Mouse (Mus musculus) thymus, postnatal 36 days (tissue): ENCODE data around the gene Aftph.

ENCODE experiments used
- DNase-seq, 2 experiments: peaks; one replicate each; pipeline ENCODE4 v3.0.0; 2022; ENCODE audit warnings: mixed read lengths in 2 of 2

Aftph gene

GRCm38 (mm10) chr11:20723572-20723971 is 17.8 kb downstream of the Aftph start:
- DNase-seq = no peak

DNA sequence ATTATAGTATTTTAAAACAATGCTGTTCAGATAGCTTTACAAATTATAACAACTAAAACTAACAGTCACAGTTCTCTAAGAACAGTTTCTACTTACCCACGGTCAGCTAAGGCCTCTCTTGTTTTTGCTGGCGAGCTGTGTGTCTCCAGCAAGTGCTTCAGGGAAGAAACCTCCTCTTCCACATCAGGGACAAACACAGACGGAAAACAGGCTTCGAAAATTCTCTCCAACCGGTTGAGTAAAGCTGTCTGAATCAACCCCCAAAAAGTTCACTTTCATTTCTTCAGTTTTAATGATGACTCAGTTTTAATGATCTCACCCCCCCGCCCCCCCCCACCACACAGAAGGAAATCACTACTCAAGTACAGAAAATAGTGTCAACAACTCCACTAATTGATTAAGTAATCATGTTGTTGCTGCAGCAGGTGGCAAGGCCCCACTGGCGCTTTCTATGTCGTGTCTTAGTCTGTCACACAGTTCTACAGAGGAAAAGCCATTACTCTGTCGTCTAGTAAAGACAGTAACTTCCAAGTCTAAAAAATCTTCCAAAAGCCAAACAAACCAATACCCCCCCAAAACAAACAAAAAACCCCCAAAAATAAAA is 29.2 kb downstream of the Aftph start:
- no peak for DNase-seq

DNA sequence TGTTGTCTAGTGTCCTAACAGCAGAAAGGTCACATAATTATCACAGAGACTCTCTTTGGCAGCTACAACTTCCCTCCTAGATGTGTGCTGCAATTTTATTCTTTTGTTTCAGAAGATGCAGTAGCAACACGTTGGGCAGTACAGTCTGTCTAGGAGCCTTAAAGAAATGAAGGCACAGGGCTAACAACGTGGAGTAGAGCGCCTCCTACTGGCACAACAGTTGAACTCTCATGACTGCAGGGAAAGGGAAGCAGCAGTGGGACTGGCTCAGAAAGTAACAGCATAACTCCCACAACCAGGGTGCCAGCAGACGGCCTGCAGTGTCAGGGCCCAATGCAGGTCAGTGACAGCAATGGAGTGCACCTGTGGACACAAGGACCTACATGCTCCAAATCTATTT is 50.4 kb downstream of the Aftph start:
- peak; percentile 52 for DNase-seq

DNA sequence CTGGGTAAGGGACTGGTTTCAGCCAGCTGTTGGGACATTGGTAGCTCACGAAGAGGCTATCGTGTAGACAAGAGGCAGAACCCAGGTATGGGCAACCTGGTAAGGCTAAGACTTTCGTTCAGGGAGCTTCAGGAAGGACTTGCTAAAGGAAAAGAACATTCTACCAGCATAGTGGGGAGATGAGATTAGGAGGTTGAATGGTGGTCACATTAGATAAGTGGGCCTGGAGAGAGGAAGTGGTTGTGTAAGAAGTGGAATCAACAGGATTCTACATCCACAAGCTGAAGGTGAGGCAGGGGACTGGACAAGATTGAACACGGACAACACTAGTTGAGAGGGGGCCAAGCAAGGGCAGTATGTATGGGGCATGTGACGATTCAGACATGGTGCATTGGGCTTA is 59.7 kb downstream of the Aftph start:
- no peak for DNase-seq

DNA sequence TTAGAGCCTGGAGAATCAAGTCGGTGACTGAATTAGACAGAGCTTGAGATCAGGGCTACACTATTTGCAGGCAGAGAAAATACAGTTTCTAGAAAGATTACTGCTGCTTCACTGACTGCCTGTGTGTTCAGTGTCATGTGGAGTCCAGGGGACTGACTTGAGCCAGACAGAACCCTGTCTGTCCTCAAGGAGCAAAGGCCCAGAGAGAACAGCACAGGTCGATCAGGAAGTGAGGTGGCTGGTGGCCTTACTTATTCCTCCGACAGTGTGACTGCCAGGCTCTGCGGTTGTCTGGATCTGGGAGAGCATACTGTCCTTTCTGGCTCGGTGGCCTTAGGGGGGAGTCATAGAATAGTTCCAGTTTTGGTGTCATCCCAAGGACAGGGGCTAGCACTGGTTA is 60.6 kb downstream of the Aftph start:
- no peak for DNase-seq

GRCm38 (mm10) chr11:20679396-20679795 is 62.0 kb downstream of the Aftph start:
- DNase-seq = no peak

- no peak for DNase-seq
Measured at GRCm38 (mm10) chr11:20672513-20672912, 68.9 kb downstream of the Aftph start.

DNA sequence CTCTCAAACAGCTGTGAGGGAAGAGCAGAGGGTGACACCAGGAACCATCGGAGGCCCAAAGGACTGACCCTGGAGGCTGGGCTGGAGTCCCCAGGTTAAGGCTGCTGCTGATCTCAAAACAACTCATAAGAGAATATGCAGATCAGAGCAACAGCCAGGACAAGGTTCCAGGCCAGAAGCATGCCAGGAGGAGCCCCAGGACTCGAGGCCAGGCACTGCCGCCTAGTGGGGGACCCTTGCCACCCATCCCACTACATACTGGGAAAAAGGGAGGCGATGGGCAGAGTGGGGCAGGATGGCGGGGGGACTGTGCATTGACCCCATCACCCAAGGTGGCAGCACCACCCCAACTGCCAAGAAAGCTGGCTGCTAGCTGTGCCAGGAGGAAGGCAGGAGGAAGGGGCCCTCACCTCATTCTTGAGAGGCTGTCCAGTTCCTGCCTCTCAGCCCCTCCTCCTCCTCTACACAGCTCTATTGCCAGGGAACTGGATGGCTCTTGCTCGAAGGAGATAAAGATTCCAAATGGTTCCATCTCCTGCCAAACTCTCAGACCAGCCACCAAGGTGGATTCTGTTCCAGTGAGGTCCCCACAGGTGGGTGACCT is 69.5 kb downstream of the Aftph start:
- no peak for DNase-seq

DNA sequence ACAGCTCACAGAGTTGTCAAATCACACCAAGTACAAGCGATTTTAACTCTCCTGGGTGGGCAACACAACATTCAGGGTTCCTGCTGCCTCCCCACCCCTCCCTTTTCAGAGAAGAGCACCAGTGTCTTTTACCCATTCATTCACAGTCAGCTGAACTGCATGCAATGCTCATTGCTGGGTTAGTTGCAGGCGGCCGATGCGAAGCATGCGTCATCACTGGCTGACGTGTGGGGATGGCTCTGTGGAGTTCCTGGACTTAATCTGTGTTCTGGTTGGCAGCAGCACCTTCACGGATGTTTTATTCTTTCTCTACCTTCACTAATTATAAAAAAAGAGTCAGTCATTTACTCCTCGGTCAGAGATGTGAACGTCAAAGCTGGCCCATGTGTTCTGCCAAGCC is 76.5 kb downstream of the Aftph start:
- DNase-seq = no peak

GRCm38 (mm10) chr11:20663580-20664198 is 77.7 kb downstream of the Aftph start:
- no peak for DNase-seq

DNA sequence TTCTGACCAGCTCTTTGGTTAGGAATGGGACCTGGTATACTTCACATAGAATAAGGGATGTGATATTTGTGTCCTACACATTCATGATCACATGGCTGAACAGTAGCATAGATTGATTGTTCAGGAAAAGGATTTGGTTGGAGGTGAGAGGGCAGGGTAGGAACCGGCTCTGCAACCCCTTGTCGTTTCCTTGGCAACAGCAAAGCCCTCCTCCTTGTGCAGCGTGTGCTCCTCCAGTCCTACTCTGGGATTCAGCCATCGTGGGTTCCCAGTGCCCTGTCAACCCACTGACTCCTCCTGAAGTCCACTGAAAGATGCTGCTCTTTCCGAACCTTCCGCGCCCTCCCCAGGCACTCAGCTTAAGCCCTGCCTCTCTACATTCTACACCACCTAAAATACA is 78.6 kb downstream of the Aftph start:
- DNase-seq = no peak

DNA sequence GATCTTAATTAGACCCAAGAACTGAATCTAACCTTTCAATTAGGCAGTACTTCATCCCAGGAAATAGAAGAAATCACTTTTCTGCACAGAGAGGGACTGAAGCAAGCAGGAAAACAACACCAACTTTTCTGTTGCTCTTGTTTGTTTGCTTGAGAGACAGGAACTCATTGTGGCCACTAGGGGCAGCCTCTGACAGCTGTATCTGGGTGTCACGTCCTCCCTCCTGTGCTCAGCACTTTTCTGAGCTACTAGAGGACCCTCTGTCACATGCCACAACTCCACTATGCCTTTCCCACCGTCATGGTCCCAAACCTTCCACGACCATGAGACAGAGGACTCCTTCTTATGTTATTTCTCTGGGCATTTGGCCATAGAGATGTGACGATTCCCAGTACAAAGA is 79.7 kb downstream of the Aftph start:
- peak; percentile 54 to 66 for DNase-seq

DNA sequence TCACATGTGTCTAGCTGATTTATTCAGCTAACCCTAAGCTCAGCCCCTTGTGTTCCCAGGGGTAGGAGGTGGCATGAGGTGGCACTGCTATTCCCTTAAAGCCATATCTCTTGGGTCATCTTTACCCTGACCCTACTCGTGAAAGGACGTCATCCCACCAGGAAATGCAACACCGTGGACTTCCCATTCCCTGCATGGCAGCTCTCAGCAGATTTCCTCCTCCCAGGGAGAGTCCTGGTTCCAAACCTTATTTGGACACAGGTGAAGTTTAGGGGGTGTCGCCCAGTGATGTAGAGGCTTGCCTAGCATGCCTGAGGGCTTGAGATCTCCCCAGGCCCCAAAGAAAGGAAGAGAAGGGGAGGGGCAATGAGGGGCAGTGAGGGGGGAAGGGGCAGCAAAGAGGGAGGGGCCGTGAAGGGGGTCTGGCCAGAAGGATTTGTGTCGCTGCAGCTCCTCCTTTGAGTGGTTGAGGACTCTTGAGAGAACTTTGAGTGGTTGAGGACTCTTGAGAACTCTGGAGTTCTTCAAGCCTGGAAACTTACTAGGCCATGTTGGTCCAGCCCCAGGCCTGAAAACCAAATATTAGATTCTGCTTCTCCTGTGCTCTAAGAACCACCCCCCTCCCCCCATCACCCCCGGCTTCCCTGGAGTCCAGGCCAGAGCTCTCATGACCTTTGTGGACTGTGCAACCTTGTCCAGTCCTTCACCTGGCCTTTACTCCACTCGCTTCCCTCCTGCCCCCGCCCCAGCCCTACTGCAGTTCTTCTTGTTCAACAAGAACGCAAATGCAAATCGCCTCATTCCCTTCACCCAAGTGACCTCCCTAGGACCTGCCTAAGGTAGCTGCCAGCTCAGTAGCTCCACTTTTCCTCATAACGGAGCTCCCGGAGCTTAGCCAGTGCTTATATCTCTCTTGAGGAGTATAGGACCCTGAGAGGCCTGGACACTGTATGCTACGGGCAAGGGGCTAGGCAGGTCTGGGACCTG is 81.0 kb downstream of the Aftph start:
- no peak for DNase-seq

DNA sequence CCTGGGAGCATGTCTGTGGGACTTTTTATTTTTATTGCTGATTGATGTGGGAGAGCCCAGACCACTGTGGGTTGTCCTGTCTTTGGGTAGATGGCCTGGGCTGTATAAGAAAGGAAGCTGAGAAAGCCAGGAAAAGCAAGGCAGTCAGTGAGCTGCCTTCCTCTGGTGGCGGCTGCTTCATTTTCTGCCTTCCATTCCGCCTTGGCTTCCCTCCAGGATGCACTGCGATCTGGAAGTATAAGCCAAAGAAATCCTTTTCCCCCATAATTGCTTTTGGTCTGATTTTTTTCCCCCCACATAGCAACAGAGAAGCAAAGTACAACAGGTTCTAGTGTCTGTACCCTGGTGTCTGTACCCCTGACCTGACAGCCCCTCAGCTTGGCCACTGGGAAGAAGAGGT is 82.3 kb downstream of the Aftph start:
- DNase-seq = no peak

DNA sequence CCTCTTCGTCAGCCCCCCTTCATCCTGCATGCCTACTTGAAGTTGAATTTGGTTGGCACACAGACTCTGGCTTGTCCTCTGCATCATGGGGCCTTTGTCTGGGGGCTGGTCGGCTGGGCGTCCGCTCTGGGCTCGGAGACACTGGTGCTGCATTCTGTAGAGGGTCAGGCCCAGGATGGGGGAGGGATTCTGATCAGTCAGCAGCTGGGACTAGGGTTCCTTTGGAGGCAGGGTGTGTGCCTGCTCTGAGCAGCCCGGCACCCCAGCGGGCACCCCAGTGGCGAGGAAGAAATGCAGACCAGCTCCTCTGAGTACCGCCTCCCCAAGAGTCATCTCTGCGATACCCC is 84.7 kb downstream of the Aftph start:
- DNase-seq = peak in 1 of 2 experiments; percentile 27

GRCm38 (mm10) chr11:20655795-20656710 is 85.3 kb downstream of the Aftph start:
- peak; percentile 44 to 59 for DNase-seq

DNA sequence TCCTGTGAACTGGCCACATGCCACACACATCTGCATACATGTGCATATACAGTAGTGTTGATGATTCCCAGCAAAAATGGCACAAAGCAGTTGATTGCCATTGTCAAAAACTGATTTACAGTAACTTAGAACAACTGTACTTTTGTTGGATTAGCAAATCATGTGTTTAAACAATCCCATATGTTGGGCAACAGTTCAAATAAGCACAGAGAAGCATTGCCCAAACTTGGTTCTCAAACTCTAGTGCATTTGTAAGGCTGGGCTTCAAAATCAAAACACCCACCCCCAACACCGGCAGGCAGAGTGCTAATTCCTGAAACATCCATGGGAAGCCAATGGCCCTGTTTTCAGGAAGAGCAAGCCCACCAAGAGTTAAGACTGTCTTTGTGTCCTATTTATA is 90.2 kb downstream of the Aftph start:
- DNase-seq = no peak

- DNase-seq = no peak
Measured at GRCm38 (mm10) chr11:20650006-20650639, 91.3 kb downstream of the Aftph start.

- DNase-seq = no peak
Measured at GRCm38 (mm10) chr11:20649477-20649876, 91.9 kb downstream of the Aftph start.

DNA sequence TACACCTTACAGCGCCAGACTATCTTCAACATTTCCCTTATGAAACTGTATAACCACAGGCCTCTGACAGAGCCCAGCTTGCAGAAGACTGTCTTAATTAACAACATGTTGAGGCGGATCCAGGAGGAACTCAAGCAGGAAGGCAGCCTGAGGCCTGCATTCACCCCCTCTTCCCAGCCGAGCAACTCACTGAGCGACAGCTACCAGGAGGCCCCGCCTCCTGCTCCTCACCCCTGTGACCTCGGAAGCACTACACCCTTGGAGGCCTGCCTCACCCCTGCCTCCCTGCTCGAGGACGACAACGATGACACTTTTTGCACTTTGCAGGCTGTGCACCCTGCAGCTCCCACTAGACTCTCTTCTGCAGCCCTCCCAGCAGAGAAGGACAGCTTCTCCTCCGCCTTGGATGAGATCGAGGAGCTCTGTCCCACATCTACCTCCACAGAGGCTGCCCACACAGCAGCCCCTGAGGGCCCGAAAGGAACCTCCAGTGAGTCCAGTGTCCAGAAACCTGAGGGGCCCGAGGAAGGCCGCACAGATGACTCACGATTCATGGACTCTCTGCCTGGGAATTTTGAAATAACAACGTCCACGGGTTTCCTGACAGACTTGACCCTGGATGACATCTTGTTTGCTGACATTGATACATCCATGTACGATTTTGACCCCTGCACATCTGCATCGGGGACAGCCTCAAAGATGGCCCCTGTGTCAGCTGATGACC is 93.3 kb downstream of the Aftph start:
- DNase-seq = no peak
